Mouse (Mus musculus) hindbrain, embryonic 11.5 days (tissue): Measurements from ENCODE around the gene Ndufab1. TPM values are rescaled to one million over a fixed set of nuclear protein-coding genes. Genes with fewer than 3 reads are reported as not detected.
A peak's percentile ranks its signal among the peaks of the same experiment; 100 is the strongest.

Source experiments
- ATAC-seq: fragments of 200-750 bp; cut with Nextera tagmentation; 2 replicates; pipeline ENCODE4 v1.8.0; 2017; ENCODE audit warnings: mild to moderate bottlenecking, moderate TSS enrichment, moderate library complexity; ENCODE audit not compliant: low FRiP score
- DNase-seq: peaks from one replicate; pipeline ENCODE4 v3.0.0-alpha.2; 2015; ENCODE audit warnings: low spot score
- H3K27ac ChIP-seq: fragments of 300-500 bp; sonication (generic); 2 replicates; pipeline ENCODE4 v1.5.1; 2014; ENCODE audit warnings: mild to moderate bottlenecking, low read depth, low read length
- H3K27me3 ChIP-seq: fragments of 300-500 bp; sonication (generic); 2 replicates; pipeline ENCODE4 v1.6.1; 2014; ENCODE audit warnings: mild to moderate bottlenecking, low read length, moderate library complexity, mixed read lengths; ENCODE audit not compliant: control insufficient read depth, insufficient read depth
- H3K36me3 ChIP-seq: fragments of 300-500 bp; sonication (generic); 2 replicates; pipeline ENCODE4 v1.6.1; 2014; ENCODE audit warnings: mild to moderate bottlenecking, low read length, moderate library complexity, mixed read lengths; ENCODE audit not compliant: control insufficient read depth, insufficient read depth
- H3K4me1 ChIP-seq: fragments of 300-500 bp; sonication (generic); replicated peaks from 2 replicates; pipeline ENCODE4 v1.6.1; 2014; ENCODE audit warnings: low read length, mixed read lengths; ENCODE audit not compliant: control insufficient read depth, insufficient read depth
- H3K4me2 ChIP-seq: fragments of 300-500 bp; sonication (generic); replicated peaks from 2 replicates; pipeline ENCODE4 v1.6.1; 2014; ENCODE audit warnings: mild to moderate bottlenecking, low read depth, low read length
- H3K4me3 ChIP-seq: fragments of 300-500 bp; sonication (generic); 2 replicates; pipeline ENCODE4 v1.5.1; 2014; ENCODE audit warnings: low read depth, low read length
- H3K9ac ChIP-seq: fragments of 300-500 bp; sonication (generic); 2 replicates; pipeline ENCODE4 v1.6.1; 2014; ENCODE audit warnings: low read depth, low read length
- H3K9me3 ChIP-seq: fragments of 300-500 bp; sonication (generic); 2 replicates; pipeline ENCODE4 v1.6.1; 2016; ENCODE audit warnings: low read length; ENCODE audit not compliant: control insufficient read depth
- WGBS: fragments of 180-500 bp; shearing (Covaris S2); extraction: QIAGEN DNeasy Blood & Tissue Kit; methylation state at CpG from one replicate; pipeline ENCODE4 v1.1.7; 2014; 5-methylcytosine and 5-hydroxymethylcytosine counted together
- polyA plus RNA-seq: library from polyadenylated mRNA; unstranded; fragments of >200 nt; fragmentation: Nextera tagmentation; extraction: Ambion mirVana; gene quantifications from 2 replicates; pipeline ENCODE4 v1.2.1, GENCODE M21; 2014

Ndufab1 gene
- polyA plus RNA-seq, 1 experiment from 2014 or later: 649 TPM

- Histone ChIP-seq H3K27ac (no peak overlapping the region), H3K27me3 (no peaks in the 10 kb centered on the region), H3K9me3 (no peaks in the 10 kb centered on the region), H3K9ac (no peak overlapping the region), H3K4me3 (no peak overlapping the region), H3K36me3 (peaks cover 9% of the 10 kb centered on the region; the same call in 1 of the 2 replicates), H3K4me1 (no peaks in the 10 kb centered on the region), H3K4me2 (no peak overlapping the region)
- no peak for ATAC-seq
- no peak for DNase-seq
- 93% methylated on average over 11 of the region's 11 CpGs for WGBS
Measured at GRCm38 (mm10) chr7:122087195-122087982, 14.3 kb downstream of the Ndufab1 start.

DNA sequence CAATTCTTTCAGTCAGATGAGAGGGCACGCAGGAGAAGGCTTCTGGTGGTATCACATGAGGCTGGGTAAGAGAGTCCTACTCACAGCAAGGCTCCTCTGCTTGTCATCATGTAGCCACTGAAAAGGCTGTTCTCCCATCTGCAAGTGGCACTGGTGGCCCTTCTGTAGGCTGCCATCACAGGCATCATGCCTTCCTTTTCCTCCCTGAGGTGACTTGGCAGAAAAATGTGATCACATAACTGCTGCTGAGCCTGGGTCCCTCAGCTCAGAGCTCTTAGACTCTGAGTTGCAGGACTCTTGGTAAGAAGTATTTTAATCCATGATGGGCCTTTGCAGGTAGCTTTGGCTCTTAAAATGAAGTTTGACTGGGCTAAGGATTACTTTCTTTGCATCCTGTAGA is 20.6 kb downstream of the Ndufab1 start:
- no peak overlapping the region for H3K27ac ChIP-seq
- H3K4me1 ChIP-seq: no peaks in the 10 kb centered on the region
- no peaks in the 10 kb centered on the region for H3K27me3 ChIP-seq
- ATAC-seq (no peak), DNase-seq (no peak)
- WGBS: 93% methylated on average over 1 of the region's 1 CpGs
- H3K36me3 ChIP-seq: peaks cover 13% of the 10 kb centered on the region
- no peaks in the 10 kb centered on the region for H3K9me3 ChIP-seq
- H3K9ac ChIP-seq: no peak overlapping the region
- no peak overlapping the region for H3K4me3 ChIP-seq
- no peak overlapping the region for H3K4me2 ChIP-seq

DNA sequence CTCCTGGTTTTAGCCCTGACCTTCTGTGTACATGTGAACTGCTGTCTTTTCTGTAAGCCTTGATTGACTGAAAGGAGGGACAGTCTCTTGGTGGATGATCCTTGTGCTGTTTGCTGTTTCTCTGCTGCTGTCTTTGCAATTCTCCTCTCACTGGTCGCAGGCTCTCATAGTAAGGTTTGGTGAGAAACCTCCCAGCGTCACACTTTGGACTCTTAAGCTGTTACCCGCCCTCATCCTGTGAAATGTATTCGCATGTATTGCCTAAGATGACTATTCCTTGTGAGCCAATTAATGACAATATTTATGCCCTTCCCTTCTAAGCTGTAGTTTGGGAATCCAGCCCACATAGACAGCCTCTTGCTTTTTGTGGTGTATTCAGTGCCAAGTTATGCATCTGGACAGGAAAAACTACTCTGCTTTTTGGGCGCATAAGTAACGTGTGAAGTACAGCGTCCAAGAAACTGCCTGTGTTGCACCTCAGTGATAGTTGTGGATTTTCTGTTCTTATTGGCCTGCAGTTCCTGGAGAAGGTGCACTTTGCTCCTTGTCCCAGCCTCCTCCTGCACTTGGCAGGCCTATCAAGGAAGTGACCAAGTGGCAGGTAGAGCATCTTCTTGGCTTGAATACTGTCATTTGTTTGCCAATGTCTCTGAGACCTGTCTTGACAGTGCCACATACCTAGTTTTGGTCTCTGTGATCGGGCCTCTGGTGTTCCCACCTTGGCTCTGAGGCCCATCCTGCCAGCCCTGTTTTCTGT is 21.7 kb downstream of the Ndufab1 start:
- H3K4me1 ChIP-seq: no peaks in the 10 kb centered on the region
- H3K27me3 ChIP-seq: no peaks in the 10 kb centered on the region
- DNase-seq (no peak), ATAC-seq (no peak)
- no peak overlapping the region for H3K27ac ChIP-seq
- H3K9me3 ChIP-seq: no peaks in the 10 kb centered on the region
- 95% methylated on average over 8 of the region's 8 CpGs for WGBS
- H3K36me3 ChIP-seq: peaks cover 18% of the 10 kb centered on the region
- H3K4me3 ChIP-seq: no peak overlapping the region
- no peak overlapping the region for H3K9ac ChIP-seq
- H3K4me2 ChIP-seq: no peak overlapping the region

DNA sequence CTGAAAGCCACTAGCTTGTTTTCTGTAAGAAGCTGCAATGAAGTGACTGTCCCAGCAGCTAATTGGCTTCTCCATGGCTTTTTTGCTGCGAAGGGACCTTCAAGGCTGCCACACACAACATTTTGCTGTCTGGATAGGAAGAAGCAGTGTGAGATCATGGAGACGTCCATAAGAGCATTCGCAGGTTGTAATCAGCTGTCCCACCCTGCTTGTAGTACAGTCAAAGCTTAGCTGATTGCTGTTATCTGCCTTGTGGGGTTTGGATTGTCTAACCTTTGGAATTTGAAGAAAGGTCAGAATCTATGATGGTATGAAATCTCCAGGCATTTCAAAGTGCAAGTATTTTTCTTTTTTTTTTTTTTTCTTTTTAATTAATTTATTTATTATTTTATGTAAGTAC is 27.3 kb downstream of the Ndufab1 start:
- H3K9me3 ChIP-seq: no peaks in the 10 kb centered on the region
- no peaks in the 10 kb centered on the region for H3K27me3 ChIP-seq
- H3K4me3 ChIP-seq: no peak overlapping the region
- no peak overlapping the region for H3K27ac ChIP-seq
- no peak for DNase-seq
- whole genome bisulfite sequencing: 89% methylated on average over 3 of the region's 3 CpGs
- no peak overlapping the region for H3K4me2 ChIP-seq
- peaks cover 15% of the 10 kb centered on the region for H3K36me3 ChIP-seq
- no peak for ATAC-seq
- H3K9ac ChIP-seq: no peak overlapping the region
- no peaks in the 10 kb centered on the region for H3K4me1 ChIP-seq

GRCm38 (mm10) chr7:122067517-122068381 is 33.9 kb downstream of the Ndufab1 start:
- peak overlapping the region; percentile 91 for H3K27ac ChIP-seq
- H3K9me3 ChIP-seq: no peaks in the 10 kb centered on the region
- no peaks in the 10 kb centered on the region; the same call in 1 of the 2 replicates for H3K36me3 ChIP-seq
- DNase-seq (peak; percentile 55), ATAC-seq (no peak; the same call in 1 of the 2 replicates)
- no peaks in the 10 kb centered on the region for H3K4me1 ChIP-seq
- H3K4me3 ChIP-seq: peak overlapping the region; percentile 99
- peak overlapping the region; percentile 68 for H3K4me2 ChIP-seq
- peak overlapping the region; percentile 97 for H3K9ac ChIP-seq
- no peaks in the 10 kb centered on the region for H3K27me3 ChIP-seq
- WGBS: 2% methylated on average over 56 of the region's 58 CpGs

DNA sequence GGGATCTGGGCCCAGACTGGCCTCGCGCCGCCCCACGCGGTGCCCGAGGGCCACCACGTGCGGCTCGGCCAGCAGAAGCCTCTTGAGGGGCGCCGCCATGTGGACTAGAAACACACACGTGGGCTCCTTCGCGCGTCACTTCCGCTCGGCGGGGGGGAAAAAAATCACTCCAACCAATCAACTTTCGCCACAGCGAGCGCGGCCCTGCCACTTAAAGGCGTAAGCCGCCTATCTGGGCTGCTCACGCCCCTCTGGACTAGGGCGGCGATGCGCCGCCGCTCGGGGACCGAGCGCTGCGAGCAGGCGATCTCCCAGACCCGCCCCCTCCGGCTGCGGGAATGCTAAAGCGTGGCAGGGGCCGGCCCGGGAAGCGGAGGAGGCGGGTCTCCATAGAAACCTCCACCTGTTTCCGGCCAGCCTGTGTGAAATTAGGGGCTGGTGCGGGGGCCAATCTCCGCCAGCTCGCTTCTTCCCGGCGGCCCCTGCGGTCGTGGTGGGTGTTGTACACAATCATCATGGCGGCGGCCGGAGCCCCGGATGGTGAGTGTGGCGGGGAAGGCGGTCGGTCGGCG is 34.7 kb downstream of the Ndufab1 start, which contains the start of the genes Ubfd1 and Ears2:
Ubfd1 (plus strand) TSS at position 231 of the 572 bp plus-strand sequence.
Ears2 (minus strand) TSS at position 319 of the 572 bp plus-strand sequence.
- Histone ChIP-seq H3K27me3 (no peaks in the 10 kb centered on the region), H3K9ac (peak within 1 kb of the TSS; percentile 97), H3K4me3 (peak within 1 kb of the TSS; percentile 99), H3K4me2 (peak within 1 kb of the TSS; percentile 80), H3K27ac (peak within 1 kb of the TSS; percentile 91), H3K9me3 (no peaks in the 10 kb centered on the region), H3K4me1 (no peaks in the 10 kb centered on the region), H3K36me3 (peaks cover 3% of the 10 kb centered on the region; the same call in 1 of the 2 replicates)
- DNase-seq (peak; percentile 98), ATAC-seq (peak; percentile 99)
- WGBS: under 1% methylated on average over 44 of the region's 60 CpGs

GRCm38 (mm10) chr7:122066102-122066944 is 35.4 kb downstream of the Ndufab1 start:
- Histone ChIP-seq H3K4me3 (peak overlapping the region; percentile 99), H3K9me3 (no peaks in the 10 kb centered on the region), H3K4me2 (peak overlapping the region; percentile 80), H3K4me1 (no peaks in the 10 kb centered on the region), H3K36me3 (peaks cover 3% of the 10 kb centered on the region; the same call in 1 of the 2 replicates), H3K9ac (peak overlapping the region; percentile 97), H3K27me3 (no peaks in the 10 kb centered on the region), H3K27ac (peak overlapping the region; percentile 91)
- ATAC-seq (no peak), DNase-seq (no peak)
- 21% methylated on average over 31 of the region's 31 CpGs for WGBS
